Mouse (Mus musculus) hindbrain, embryonic 11.5 days (tissue): ENCODE results near the gene Olfr593. TPM values are rescaled to one million over a fixed set of nuclear protein-coding genes. Genes with fewer than 3 reads are reported as not detected.
"Not testable (repeated sequence)": the region's sequence is repeated elsewhere in the genome, so short reads cannot be mapped to it uniquely, and the experiment has no call there.

Experiments used
- ATAC-seq: fragments of 200-750 bp; cut with Nextera tagmentation; 2 replicates; pipeline ENCODE4 v1.8.0; 2017; ENCODE audit warnings: mild to moderate bottlenecking, moderate TSS enrichment, moderate library complexity; ENCODE audit not compliant: low FRiP score
- DNase-seq: peaks from one replicate; pipeline ENCODE4 v3.0.0-alpha.2; 2015; ENCODE audit warnings: low spot score
- H3K27ac ChIP-seq: fragments of 300-500 bp; sonication (generic); 2 replicates; pipeline ENCODE4 v1.5.1; 2014; ENCODE audit warnings: mild to moderate bottlenecking, low read depth, low read length
- H3K27me3 ChIP-seq: fragments of 300-500 bp; sonication (generic); 2 replicates; pipeline ENCODE4 v1.6.1; 2014; ENCODE audit warnings: mild to moderate bottlenecking, low read length, moderate library complexity, mixed read lengths; ENCODE audit not compliant: control insufficient read depth, insufficient read depth
- H3K36me3 ChIP-seq: fragments of 300-500 bp; sonication (generic); 2 replicates; pipeline ENCODE4 v1.6.1; 2014; ENCODE audit warnings: mild to moderate bottlenecking, low read length, moderate library complexity, mixed read lengths; ENCODE audit not compliant: control insufficient read depth, insufficient read depth
- H3K4me1 ChIP-seq: fragments of 300-500 bp; sonication (generic); replicated peaks from 2 replicates; pipeline ENCODE4 v1.6.1; 2014; ENCODE audit warnings: low read length, mixed read lengths; ENCODE audit not compliant: control insufficient read depth, insufficient read depth
- H3K4me2 ChIP-seq: fragments of 300-500 bp; sonication (generic); replicated peaks from 2 replicates; pipeline ENCODE4 v1.6.1; 2014; ENCODE audit warnings: mild to moderate bottlenecking, low read depth, low read length
- H3K4me3 ChIP-seq: fragments of 300-500 bp; sonication (generic); 2 replicates; pipeline ENCODE4 v1.5.1; 2014; ENCODE audit warnings: low read depth, low read length
- H3K9ac ChIP-seq: fragments of 300-500 bp; sonication (generic); 2 replicates; pipeline ENCODE4 v1.6.1; 2014; ENCODE audit warnings: low read depth, low read length
- H3K9me3 ChIP-seq: fragments of 300-500 bp; sonication (generic); 2 replicates; pipeline ENCODE4 v1.6.1; 2016; ENCODE audit warnings: low read length; ENCODE audit not compliant: control insufficient read depth
- WGBS: fragments of 180-500 bp; shearing (Covaris S2); extraction: QIAGEN DNeasy Blood & Tissue Kit; methylation state at CpG from one replicate; pipeline ENCODE4 v1.1.7; 2014; 5-methylcytosine and 5-hydroxymethylcytosine counted together
- polyA plus RNA-seq: library from polyadenylated mRNA; unstranded; fragments of >200 nt; fragmentation: Nextera tagmentation; extraction: Ambion mirVana; gene quantifications from 2 replicates; pipeline ENCODE4 v1.2.1, GENCODE M21; 2014

Olfr593 gene
- polyA plus RNA-seq, result not detected in 2 replicates

DNA sequence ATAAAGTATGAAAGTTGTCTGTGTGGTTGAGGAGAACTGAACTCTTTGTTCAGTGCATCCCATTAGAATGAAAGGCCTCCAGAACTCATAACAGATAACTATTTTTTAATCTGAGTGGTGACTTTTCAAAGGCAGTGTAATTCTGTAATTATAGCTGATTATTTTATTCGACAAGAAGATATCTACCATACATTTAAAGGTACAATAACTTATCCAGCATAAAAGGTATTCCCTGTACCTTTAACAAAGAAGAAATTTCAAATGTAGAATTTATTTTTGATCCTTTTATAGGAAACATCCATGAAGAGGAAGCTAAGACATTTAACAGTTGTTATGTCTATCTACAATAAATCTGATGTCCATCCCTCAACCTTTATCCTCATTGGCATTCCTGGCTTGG, at the start of gene Olfr593:
Olfr593 (plus strand) TSS at position 301 of the 400 bp plus-strand sequence.
- Histone ChIP-seq H3K27me3 (no peaks in the 10 kb centered on the region), H3K4me2 (no peak within 1 kb of the TSS), H3K27ac (no peak within 1 kb of the TSS), H3K36me3 (no peaks in the 10 kb centered on the region), H3K4me3 (no peak within 1 kb of the TSS), H3K9me3 (no peaks in the 10 kb centered on the region), H3K4me1 (no peaks in the 10 kb centered on the region), H3K9ac (no peak within 1 kb of the TSS)
- WGBS, result 65% methylated on average over 1 of the region's 1 CpGs
- ATAC-seq (no peak), DNase-seq (no peak)

DNA sequence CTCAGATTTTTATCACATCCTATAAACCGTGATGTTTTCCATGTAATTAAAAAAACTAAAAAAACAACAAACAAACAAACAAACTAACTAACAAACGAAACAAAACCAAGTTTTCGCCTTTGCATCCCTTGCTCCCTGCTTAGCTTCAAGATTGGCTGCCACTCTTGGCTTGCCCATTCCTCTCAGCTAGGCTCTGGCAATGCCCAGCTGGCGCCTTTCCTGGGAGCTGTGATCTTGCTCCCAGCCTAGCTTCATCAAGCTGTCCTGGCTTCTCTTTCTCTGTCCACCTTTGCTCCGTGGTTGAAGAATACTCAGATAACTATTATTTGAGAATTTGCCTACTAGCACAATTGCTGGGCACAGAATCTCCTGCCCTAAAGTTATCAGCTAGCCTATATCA, 42.0 kb upstream of the Olfr593 start:
- no peak overlapping the region for H3K4me2 ChIP-seq
- ATAC-seq (no peak), DNase-seq (no peak)
- H3K4me3 ChIP-seq, result no peak overlapping the region
- 82% methylated on average over 5 of the region's 5 CpGs for WGBS
- H3K36me3 ChIP-seq, result no peaks in the 10 kb centered on the region
- H3K9ac ChIP-seq, result no peak overlapping the region
- no peaks in the 10 kb centered on the region for H3K27me3 ChIP-seq
- no peaks in the 10 kb centered on the region for H3K9me3 ChIP-seq
- no peaks in the 10 kb centered on the region for H3K4me1 ChIP-seq
- H3K27ac ChIP-seq, result no peak overlapping the region

DNA sequence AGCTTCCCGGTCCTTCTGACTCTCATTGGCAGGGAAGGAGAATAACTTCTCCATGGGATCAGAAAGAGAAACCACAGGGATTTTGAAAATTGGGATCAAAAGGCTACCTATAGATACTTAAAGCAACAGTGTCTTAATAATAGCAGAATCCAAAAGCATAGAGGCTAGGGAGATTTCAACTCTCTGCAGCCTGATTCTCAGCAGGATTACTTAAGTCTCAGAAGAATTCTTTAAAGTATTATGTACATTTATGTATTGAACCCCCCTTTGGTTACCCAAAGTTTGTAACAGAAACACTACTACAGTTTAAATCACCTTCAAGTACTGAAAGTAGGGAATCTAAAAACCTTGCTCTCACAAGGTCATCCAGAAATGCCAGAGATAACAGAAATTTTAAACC, 33.4 kb upstream of the Olfr593 start, which contains the start of gene Olfr591:
Olfr591 (minus strand) TSS at position 101 of the 400 bp plus-strand sequence.
- H3K9ac ChIP-seq, result no peak within 1 kb of the TSS

DNA sequence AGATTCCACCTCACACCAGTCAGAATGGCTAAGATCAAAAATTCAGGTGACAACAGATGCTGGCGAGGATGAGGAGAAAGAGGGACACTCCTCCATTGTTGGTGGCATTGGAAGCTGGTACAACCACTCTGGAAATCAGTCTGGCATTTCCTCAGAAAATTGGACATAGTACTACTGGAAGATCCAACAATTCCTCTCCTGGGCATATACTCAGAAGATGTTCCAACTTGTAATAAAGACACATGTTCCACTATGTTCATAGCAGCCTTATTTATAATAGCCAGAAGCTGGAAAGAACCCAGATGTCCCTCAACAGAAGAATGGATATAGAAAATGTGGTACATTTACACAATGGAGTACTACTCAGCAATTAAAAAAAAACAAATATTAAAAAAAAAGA, 27.2 kb upstream of the Olfr593 start, which contains the start of gene Olfr592:
Olfr592 (plus strand) TSS at position 301 of the 400 bp plus-strand sequence.
- not testable (repeated sequence) for H3K36me3 ChIP-seq, H3K4me3 ChIP-seq, H3K4me2 ChIP-seq, ATAC-seq, H3K9me3 ChIP-seq, DNase-seq, H3K9ac ChIP-seq, H3K4me1 ChIP-seq, H3K27me3 ChIP-seq, H3K27ac ChIP-seq
- 94% methylated on average over 1 of the region's 1 CpGs for WGBS

More for the DNA sequence above, 33.4 kb upstream of the Olfr593 start, which contains the start of gene Olfr591:
- Histone ChIP-seq H3K27ac (no peak within 1 kb of the TSS), H3K4me2 (no peak within 1 kb of the TSS), H3K27me3 (no peaks in the 10 kb centered on the region), H3K36me3 (no peaks in the 10 kb centered on the region), H3K9me3 (no peaks in the 10 kb centered on the region), H3K4me3 (no peak within 1 kb of the TSS), H3K4me1 (no peaks in the 10 kb centered on the region)
- ATAC-seq, result no peak
- WGBS, result 84% methylated on average over 1 of the region's 1 CpGs
- DNase-seq, result no peak

DNA sequence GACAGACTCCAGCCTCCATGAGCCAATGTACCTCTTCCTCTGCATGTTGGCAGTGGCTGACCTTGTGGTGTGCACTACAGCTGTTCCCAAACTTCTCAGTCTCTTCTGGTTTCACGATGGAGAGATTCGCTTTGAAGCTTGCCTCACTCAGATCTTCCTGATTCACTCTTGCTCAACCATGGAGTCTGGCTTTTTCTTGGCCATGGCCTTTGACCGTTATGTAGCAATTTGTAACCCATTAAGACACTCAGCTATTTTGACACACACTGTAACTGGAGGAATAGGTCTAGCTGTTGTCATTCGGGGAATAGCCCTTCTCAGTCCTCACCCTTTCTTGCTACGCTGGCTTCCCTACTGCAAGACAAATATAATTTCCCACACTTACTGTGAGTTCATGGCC, 388 bp downstream of the Olfr593 start:
- ATAC-seq, H3K9me3 ChIP-seq, H3K27ac ChIP-seq, H3K4me2 ChIP-seq, DNase-seq, H3K4me3 ChIP-seq, H3K36me3 ChIP-seq, H3K4me1 ChIP-seq, H3K9ac ChIP-seq, H3K27me3 ChIP-seq: not testable (repeated sequence)
- 95% methylated on average over 5 of the region's 5 CpGs for WGBS

DNA sequence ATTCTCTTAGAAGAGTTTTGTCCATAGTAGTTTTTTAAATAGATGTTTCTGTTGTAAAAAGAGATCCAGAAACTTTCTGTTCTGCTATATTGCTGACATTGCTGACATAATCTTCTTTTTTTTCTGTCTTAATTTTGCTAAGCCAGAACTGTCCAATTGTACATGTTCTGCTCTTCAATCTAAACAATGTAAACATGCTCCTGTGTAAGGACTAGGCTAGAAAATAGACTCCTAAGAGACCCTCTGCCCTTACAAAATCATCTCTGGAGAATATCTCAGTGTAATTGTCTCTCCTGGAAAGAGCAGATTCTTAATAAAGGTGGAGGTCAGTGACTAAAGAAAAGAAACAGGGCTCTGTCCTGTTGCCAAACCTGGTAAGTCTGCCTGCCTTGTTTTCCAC, 5.0 kb downstream of the Olfr593 start, which contains the start of gene Olfr594:
Olfr594 (plus strand) TSS at position 301 of the 400 bp plus-strand sequence.
- H3K4me2 ChIP-seq, result no peak within 1 kb of the TSS
- no peaks in the 10 kb centered on the region for H3K36me3 ChIP-seq
- no peak within 1 kb of the TSS for H3K9ac ChIP-seq
- ATAC-seq, result no peak
- no peaks in the 10 kb centered on the region for H3K4me1 ChIP-seq
- no peaks in the 10 kb centered on the region for H3K27me3 ChIP-seq
- H3K4me3 ChIP-seq, result no peak within 1 kb of the TSS
- no peaks in the 10 kb centered on the region for H3K9me3 ChIP-seq
- no peak for DNase-seq
- H3K27ac ChIP-seq, result no peak within 1 kb of the TSS

DNA sequence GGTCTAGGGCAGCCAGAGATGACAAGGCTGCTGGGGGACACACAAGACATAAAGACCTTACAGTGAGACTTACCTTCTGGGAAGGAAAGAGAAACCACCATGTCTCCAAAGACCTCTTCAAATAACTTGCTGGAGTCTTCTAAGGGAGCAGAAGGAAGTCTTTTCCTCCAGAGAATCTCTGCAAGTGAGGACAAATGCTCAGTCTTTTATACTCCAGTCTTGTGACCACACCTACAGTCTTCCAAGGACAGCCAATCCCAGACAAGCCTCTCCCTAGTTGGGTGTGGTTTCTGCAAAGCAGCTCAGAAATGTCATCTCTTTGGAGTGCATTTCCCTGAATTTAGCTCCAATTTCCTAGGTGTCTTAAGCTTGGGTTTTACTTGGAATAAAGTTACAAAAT, 40.7 kb downstream of the Olfr593 start, which contains the start of gene Usp17ld:
Usp17ld (minus strand) TSS at position 101 of the 400 bp plus-strand sequence.
- H3K4me3 ChIP-seq, H3K9me3 ChIP-seq, H3K27me3 ChIP-seq, H3K9ac ChIP-seq, H3K36me3 ChIP-seq, ATAC-seq, H3K27ac ChIP-seq, H3K4me1 ChIP-seq, DNase-seq, H3K4me2 ChIP-seq: not testable (repeated sequence)

Other genes starting within 250 kb of the Olfr593 start
- not detected in 2 replicates for gene Olfr576, start 249.2 kb upstream of the Olfr593 start, polyA plus RNA-seq
- not detected in 2 replicates for gene Olfr577, start 235.9 kb upstream of the Olfr593 start, polyA plus RNA-seq
- gene Olfr578, start 222.5 kb upstream of the Olfr593 start, polyA plus RNA-seq, result not detected in 2 replicates
- not detected in 2 replicates for gene Olfr582, start 173.8 kb upstream of the Olfr593 start, polyA plus RNA-seq
- gene Olfr583, start 160.6 kb upstream of the Olfr593 start, polyA plus RNA-seq, result not detected in 2 replicates
- gene Olfr584, start 130.0 kb upstream of the Olfr593 start, polyA plus RNA-seq, result not detected in 2 replicates
- not detected in 2 replicates for gene Olfr585, start 114.1 kb upstream of the Olfr593 start, polyA plus RNA-seq
- gene Olfr586, start 86.2 kb upstream of the Olfr593 start, polyA plus RNA-seq, result not detected in 2 replicates
- not detected in 2 replicates for gene Olfr588-ps1, start 71.0 kb upstream of the Olfr593 start, polyA plus RNA-seq
- gene Olfr589, start 55.5 kb upstream of the Olfr593 start, polyA plus RNA-seq, result not detected in 2 replicates
- gene Olfr591, start 33.5 kb upstream of the Olfr593 start, polyA plus RNA-seq, result not detected in 2 replicates
- not detected in 2 replicates for gene Olfr592, start 27.1 kb upstream of the Olfr593 start, polyA plus RNA-seq
- not detected in 2 replicates for gene Olfr594, start 5.1 kb downstream of the Olfr593 start, polyA plus RNA-seq
- not detected in 2 replicates for gene Usp17ld, start 40.6 kb downstream of the Olfr593 start, polyA plus RNA-seq
- gene Olfr596, start 93.8 kb downstream of the Olfr593 start, polyA plus RNA-seq, result not detected in 2 replicates
- gene Olfr597, start 104.5 kb downstream of the Olfr593 start, polyA plus RNA-seq, result not detected in 2 replicates
- gene Olfr598, start 111.7 kb downstream of the Olfr593 start, polyA plus RNA-seq, result not detected in 2 replicates
- not detected in 2 replicates for gene Olfr599, start 124.1 kb downstream of the Olfr593 start, polyA plus RNA-seq
- gene Olfr600, start 137.8 kb downstream of the Olfr593 start, polyA plus RNA-seq, result not detected in 2 replicates
- not detected in 2 replicates for gene Olfr601, start 150.8 kb downstream of the Olfr593 start, polyA plus RNA-seq
- not detected in 2 replicates for gene Olfr603, start 174.3 kb downstream of the Olfr593 start, polyA plus RNA-seq
- not detected in 2 replicates for gene Usp17lc, start 203.2 kb downstream of the Olfr593 start, polyA plus RNA-seq
- gene Olfr605, start 233.6 kb downstream of the Olfr593 start, polyA plus RNA-seq, result not detected in 2 replicates
- gene Olfr606, start 237.2 kb downstream of the Olfr593 start, polyA plus RNA-seq, result not detected in 2 replicates